Mouse (Mus musculus): ENCODE data around the gene Myo1e.

DNA sequence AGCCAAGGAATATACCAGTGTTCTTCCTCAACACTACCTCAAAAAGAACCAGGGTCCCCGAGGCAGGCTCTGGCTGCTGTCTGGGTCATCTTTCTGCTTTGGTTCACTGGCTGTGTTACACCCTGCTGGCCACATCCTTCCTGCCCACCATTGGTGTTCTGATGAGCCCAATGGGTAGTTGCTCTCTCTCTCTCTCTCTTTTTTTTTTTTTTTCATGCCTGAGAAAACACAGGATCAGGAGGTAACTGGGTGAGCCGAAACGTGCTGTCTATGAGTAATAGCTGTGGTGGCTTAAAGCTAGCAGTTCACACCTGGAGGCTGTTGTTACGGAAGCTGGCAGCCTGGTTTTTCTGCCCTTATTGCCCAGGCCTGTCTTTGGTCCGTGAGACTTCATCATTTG lies 164.5 kb downstream of the Myo1e start:
- no peak for TF ChIP-seq CTCF (IDR thresholded peaks at IDR 0.05; ENCODE audit: low read depth)
- TF ChIP-seq EP300 (optimal IDR thresholded peaks at IDR 0.05), result no peak

All from stomach, postnatal 0 days (tissue).